Mouse (Mus musculus): ENCODE data around the gene Tcf19. TPM values are rescaled to one million over a fixed set of nuclear protein-coding genes. Genes with fewer than 3 reads are reported as not detected.
"Not testable (repeated sequence)": the region's sequence is repeated elsewhere in the genome, so short reads cannot be mapped to it uniquely, and the experiment has no call there.

The Tcf19 gene
- polyA plus RNA-seq, 1 experiment from 2014 or later: 83.2 TPM

GRCm38 (mm10) chr17:35486726-35487125 is 29.9 kb downstream of the Tcf19 start:
- Histone ChIP-seq H3K4me3 (ENCODE audit: low read depth, low read length) (no peak overlapping the region), H3K27ac (replicated peaks; ENCODE audit: low read depth, low read length) (no peak overlapping the region), H3K4me2 (ENCODE audit: low read depth, low read length) (0 out of 2 replicates have a peak overlapping the region, but pooled peaks have one; percentile 8), H3K36me3 (ENCODE audit: control insufficient read depth, insufficient read depth, low read length) (no peaks in the 10 kb centered on the region), H3K9ac (ENCODE audit: low read depth, low read length) (no peak overlapping the region), H3K4me1 (ENCODE audit: control insufficient read depth, insufficient read depth, low read length) (no peaks in the 10 kb centered on the region), H3K27me3 (replicated peaks; ENCODE audit: control insufficient read depth, insufficient read depth, low read length) (no peaks in the 10 kb centered on the region), H3K9me3 (ENCODE audit: control insufficient read depth, low read length) (no peaks in the 10 kb centered on the region)
- DNase-seq (ENCODE audit: low spot score) (peak; percentile 24), ATAC-seq (ENCODE audit: low read depth) (no peak)
- WGBS: 42% methylated on average over 10 of the region's 10 CpGs

- Histone ChIP-seq H3K27me3 (replicated peaks; ENCODE audit: control insufficient read depth, insufficient read depth, low read length) (no peaks in the 10 kb centered on the region), H3K9me3 (ENCODE audit: control insufficient read depth, low read length) (no peaks in the 10 kb centered on the region), H3K9ac (ENCODE audit: low read depth, low read length) (no peak overlapping the region), H3K27ac (replicated peaks; ENCODE audit: low read depth, low read length) (no peak overlapping the region), H3K36me3 (ENCODE audit: control insufficient read depth, insufficient read depth, low read length) (no peaks in the 10 kb centered on the region), H3K4me3 (ENCODE audit: low read depth, low read length) (no peak overlapping the region), H3K4me1 (ENCODE audit: control insufficient read depth, insufficient read depth, low read length) (no peaks in the 10 kb centered on the region), H3K4me2 (ENCODE audit: low read depth, low read length) (no peak overlapping the region)
- DNase-seq (ENCODE audit: low spot score) (no peak), ATAC-seq (ENCODE audit: low read depth) (no peak)
- 37% methylated on average over 4 of the region's 4 CpGs for WGBS
Measured at GRCm38 (mm10) chr17:35485702-35486101, 30.9 kb downstream of the Tcf19 start.

- ATAC-seq (ENCODE audit: low read depth): 0 out of 2 replicates have a peak, but pooled peaks have one; percentile 53
- Histone ChIP-seq H3K27me3 (replicated peaks; ENCODE audit: control insufficient read depth, insufficient read depth, low read length) (no peaks in the 10 kb centered on the region), H3K9me3 (ENCODE audit: control insufficient read depth, low read length) (no peaks in the 10 kb centered on the region), H3K9ac (ENCODE audit: low read depth, low read length) (no peak overlapping the region), H3K4me2 (ENCODE audit: low read depth, low read length) (no peak overlapping the region), H3K4me1 (ENCODE audit: control insufficient read depth, insufficient read depth, low read length) (no peaks in the 10 kb centered on the region), H3K4me3 (ENCODE audit: low read depth, low read length) (no peak overlapping the region), H3K36me3 (ENCODE audit: control insufficient read depth, insufficient read depth, low read length) (no peaks in the 10 kb centered on the region), H3K27ac (replicated peaks; ENCODE audit: low read depth, low read length) (no peak overlapping the region)
- peak; percentile 38 for DNase-seq (ENCODE audit: low spot score)
- under 1% methylated on average over 9 of the region's 9 CpGs for WGBS
Measured at GRCm38 (mm10) chr17:35484066-35484465, 32.6 kb downstream of the Tcf19 start.

GRCm38 (mm10) chr17:35469842-35470751 is 46.5 kb downstream of the Tcf19 start, which contains the start of gene H2-Q10:
TSS of gene H2-Q10 (plus strand) at chr17:35470089.
- no peak for ATAC-seq (ENCODE audit: low read depth)
- H3K27me3 ChIP-seq (replicated peaks; ENCODE audit: control insufficient read depth, insufficient read depth, low read length): peaks cover 21% of the 10 kb centered on the region
- H3K9ac ChIP-seq (ENCODE audit: low read depth, low read length): peak within 1 kb of the TSS; percentile 48
- no peaks in the 10 kb centered on the region for H3K4me1 ChIP-seq (ENCODE audit: control insufficient read depth, insufficient read depth, low read length)
- DNase-seq (ENCODE audit: low spot score): no peak
- H3K36me3 ChIP-seq (ENCODE audit: control insufficient read depth, insufficient read depth, low read length): no peaks in the 10 kb centered on the region
- peak within 1 kb of the TSS; percentile 48 for H3K4me3 ChIP-seq (ENCODE audit: low read depth, low read length)
- H3K4me2 ChIP-seq (ENCODE audit: low read depth, low read length): peak within 1 kb of the TSS; percentile 85
- WGBS: 1% methylated on average over 54 of the region's 80 CpGs
- no peaks in the 10 kb centered on the region for H3K9me3 ChIP-seq (ENCODE audit: control insufficient read depth, low read length)
- no peak within 1 kb of the TSS for H3K27ac ChIP-seq (replicated peaks; ENCODE audit: low read depth, low read length)

GRCm38 (mm10) chr17:35468936-35469335 is 47.7 kb downstream of the Tcf19 start:
- not testable (repeated sequence) for H3K4me3 ChIP-seq (ENCODE audit: low read depth, low read length); H3K9me3 ChIP-seq (ENCODE audit: control insufficient read depth, low read length); H3K27ac ChIP-seq (replicated peaks; ENCODE audit: low read depth, low read length); H3K36me3 ChIP-seq (ENCODE audit: control insufficient read depth, insufficient read depth, low read length); H3K9ac ChIP-seq (ENCODE audit: low read depth, low read length); H3K4me1 ChIP-seq (ENCODE audit: control insufficient read depth, insufficient read depth, low read length); DNase-seq (ENCODE audit: low spot score); ATAC-seq (ENCODE audit: low read depth); H3K4me2 ChIP-seq (ENCODE audit: low read depth, low read length)
- peaks cover 21% of the 10 kb centered on the region for H3K27me3 ChIP-seq (replicated peaks; ENCODE audit: control insufficient read depth, insufficient read depth, low read length)
- WGBS: 53% methylated on average over 3 of the region's 3 CpGs

- not testable (repeated sequence) for DNase-seq (ENCODE audit: low spot score); ATAC-seq (ENCODE audit: low read depth); H3K9me3 ChIP-seq (ENCODE audit: control insufficient read depth, low read length); H3K27ac ChIP-seq (replicated peaks; ENCODE audit: low read depth, low read length); H3K36me3 ChIP-seq (ENCODE audit: control insufficient read depth, insufficient read depth, low read length); H3K4me3 ChIP-seq (ENCODE audit: low read depth, low read length); H3K4me2 ChIP-seq (ENCODE audit: low read depth, low read length); H3K9ac ChIP-seq (ENCODE audit: low read depth, low read length); H3K4me1 ChIP-seq (ENCODE audit: control insufficient read depth, insufficient read depth, low read length)
- 6% methylated on average over 8 of the region's 8 CpGs for WGBS
- H3K27me3 ChIP-seq (replicated peaks; ENCODE audit: control insufficient read depth, insufficient read depth, low read length): peaks cover 18% of the 10 kb centered on the region
Measured at GRCm38 (mm10) chr17:35465651-35466050, 51.0 kb downstream of the Tcf19 start.

Other genes starting within 250 kb of the Tcf19 start
- 0.25 TPM in 1 of 2 replicates, not detected in the other for gene H2-Q1, start 196.4 kb downstream of the Tcf19 start, polyA plus RNA-seq (2014; fragmentation: Nextera tagmentation; extraction: Ambion mirVana)
- 0.22 and 0.62 TPM in 2 replicates for gene H2-Q2, start 174.6 kb downstream of the Tcf19 start, polyA plus RNA-seq (2014; fragmentation: Nextera tagmentation; extraction: Ambion mirVana)
- 1.3 and 2.0 TPM in 2 replicates for gene H2-Q4, start 137.2 kb downstream of the Tcf19 start, polyA plus RNA-seq (2014; fragmentation: Nextera tagmentation; extraction: Ambion mirVana)
- 0.14 and 0.29 TPM in 2 replicates for gene H2-Q6, start 92.0 kb downstream of the Tcf19 start, polyA plus RNA-seq (2014; fragmentation: Nextera tagmentation; extraction: Ambion mirVana)
- 2.1 and 2.4 TPM in 2 replicates for gene H2-Q7, start 77.7 kb downstream of the Tcf19 start, polyA plus RNA-seq (2014; fragmentation: Nextera tagmentation; extraction: Ambion mirVana)
- 0.35 TPM in 1 of 2 replicates, not detected in the other for gene H2-Q10, start 46.7 kb downstream of the Tcf19 start, polyA plus RNA-seq (2014; fragmentation: Nextera tagmentation; extraction: Ambion mirVana)
- gene Pou5f1, start 10.8 kb downstream of the Tcf19 start, polyA plus RNA-seq (2014; fragmentation: Nextera tagmentation; extraction: Ambion mirVana): not detected in 2 replicates
- 10.5 and 12.2 TPM in 2 replicates for gene Cchcr1, start 276 bp upstream of the Tcf19 start, polyA plus RNA-seq (2014; fragmentation: Nextera tagmentation; extraction: Ambion mirVana)
- gene Psors1c2, start 16.4 kb upstream of the Tcf19 start, polyA plus RNA-seq (2014; fragmentation: Nextera tagmentation; extraction: Ambion mirVana): 0.59 and 1.9 TPM in 2 replicates
- gene Cdsn, start 35.3 kb upstream of the Tcf19 start, polyA plus RNA-seq (2014; fragmentation: Nextera tagmentation; extraction: Ambion mirVana): 0.97 and 1.3 TPM in 2 replicates
- gene 2300002M23Rik, start 50.6 kb upstream of the Tcf19 start, polyA plus RNA-seq (2014; fragmentation: Nextera tagmentation; extraction: Ambion mirVana): 0.47 and 1.3 TPM in 2 replicates
- 0.28 TPM in 1 of 2 replicates, not detected in the other for gene Sfta2, start 84.7 kb upstream of the Tcf19 start, polyA plus RNA-seq (2014; fragmentation: Nextera tagmentation; extraction: Ambion mirVana)
- gene Gm9573, start 109.8 kb upstream of the Tcf19 start, polyA plus RNA-seq (2014; fragmentation: Nextera tagmentation; extraction: Ambion mirVana): 0.04 TPM in 1 of 2 replicates, not detected in the other
- gene Mucl3, start 126.9 kb upstream of the Tcf19 start, polyA plus RNA-seq (2014; fragmentation: Nextera tagmentation; extraction: Ambion mirVana): 0.08 TPM in 2 replicates
- gene Vars2, start 150.8 kb upstream of the Tcf19 start, polyA plus RNA-seq (2014; fragmentation: Nextera tagmentation; extraction: Ambion mirVana): 14.2 and 15.1 TPM in 2 replicates
- gene Gtf2h4, start 156.9 kb upstream of the Tcf19 start, polyA plus RNA-seq (2014; fragmentation: Nextera tagmentation; extraction: Ambion mirVana): 34.8 and 35.3 TPM in 2 replicates
- 50.6 and 54.1 TPM in 2 replicates for gene Ddr1, start 187.8 kb upstream of the Tcf19 start, polyA plus RNA-seq (2014; fragmentation: Nextera tagmentation; extraction: Ambion mirVana)

Measured in embryonic facial prominence, embryonic 14.5 days (tissue).